Mouse (Mus musculus) hindbrain, embryonic 16.5 days (tissue): ENCODE measurements at regions not wholly inside any gene's neighbourhood (a gene's known extent, or its start where the extent isn't known, plus 50 kb on each side); places are given as distances from the start of the nearest gene placed in this dataset.
"Not testable (repeated sequence)": the region's sequence is repeated elsewhere in the genome, so short reads cannot be mapped to it uniquely, and the experiment has no call there.

Experiments used
- ATAC-seq: fragments of 200-750 bp; cut with Nextera tagmentation; 2 replicates; pipeline ENCODE4 v1.8.0; 2017; ENCODE audit warnings: moderate TSS enrichment, moderate library complexity
- H3K27ac ChIP-seq: fragments of 300-500 bp; sonication (generic); 2 replicates; pipeline ENCODE4 v1.5.1; 2014; ENCODE audit warnings: low read depth, mild to moderate bottlenecking, control low read depth, low read length, moderate library complexity
- H3K27me3 ChIP-seq: fragments of 300-500 bp; sonication (generic); replicated peaks from 2 replicates; pipeline ENCODE4 v1.6.1; 2014; ENCODE audit warnings: low read length; ENCODE audit not compliant: control insufficient read depth, insufficient read depth
- H3K36me3 ChIP-seq: fragments of 300-500 bp; sonication (generic); 2 replicates; pipeline ENCODE4 v1.6.1; 2014; ENCODE audit warnings: mild to moderate bottlenecking, low read length, moderate library complexity, mixed read lengths; ENCODE audit not compliant: control insufficient read depth, insufficient read depth
- H3K4me1 ChIP-seq: fragments of 300-500 bp; sonication (generic); 2 replicates; pipeline ENCODE4 v1.6.1; 2014; ENCODE audit warnings: low read depth, low read length; ENCODE audit not compliant: control insufficient read depth, insufficient read depth
- H3K4me2 ChIP-seq: fragments of 300-500 bp; sonication (generic); 2 replicates; pipeline ENCODE4 v1.6.1; 2014; ENCODE audit warnings: mild to moderate bottlenecking, low read length, control low read depth, moderate library complexity
- H3K4me3 ChIP-seq: fragments of 300-500 bp; sonication (generic); 2 replicates; pipeline ENCODE4 v1.5.1; 2014; ENCODE audit warnings: mild to moderate bottlenecking, low read length, control low read depth, moderate library complexity
- H3K9ac ChIP-seq: fragments of 300-500 bp; sonication (generic); 2 replicates; pipeline ENCODE4 v1.6.1; 2014; ENCODE audit warnings: low read depth, mild to moderate bottlenecking, control low read depth, low read length, moderate library complexity
- H3K9me3 ChIP-seq: fragments of 300-500 bp; sonication (generic); 2 replicates; pipeline ENCODE4 v1.6.1; 2014; ENCODE audit warnings: mild to moderate bottlenecking, low read length, moderate library complexity; ENCODE audit not compliant: control insufficient read depth
- WGBS: fragments of 180-500 bp; shearing (Covaris S2); extraction: QIAGEN DNeasy Blood & Tissue Kit; methylation state at CpG from one replicate; pipeline ENCODE4 v1.1.7; 2014; 5-methylcytosine and 5-hydroxymethylcytosine counted together

GRCm38 (mm10) chr2:43072964-43073619, 419.7 kb upstream of the Lrp1b start:
- Histone ChIP-seq H3K36me3 (no peaks in the 10 kb centered on the region), H3K27ac (no peak overlapping the region), H3K4me3 (no peak overlapping the region), H3K27me3 (no peaks in the 10 kb centered on the region), H3K4me1 (no peaks in the 10 kb centered on the region), H3K9ac (no peak overlapping the region), H3K9me3 (no peaks in the 10 kb centered on the region), H3K4me2 (no peak overlapping the region)
- peak; percentile 58; the same call in 1 of the 2 replicates for ATAC-seq
- 67% methylated on average over 8 of the region's 8 CpGs for WGBS

- 0 out of 2 replicates have a peak, but pooled peaks have one; percentile 68 for ATAC-seq
- Histone ChIP-seq H3K4me1 (no peaks in the 10 kb centered on the region), H3K4me2 (no peak overlapping the region), H3K27ac (no peak overlapping the region), H3K4me3 (no peak overlapping the region), H3K9me3 (no peaks in the 10 kb centered on the region), H3K9ac (no peak overlapping the region), H3K36me3 (no peaks in the 10 kb centered on the region), H3K27me3 (no peaks in the 10 kb centered on the region)
- WGBS: 81% methylated on average over 4 of the region's 4 CpGs
Observed at GRCm38 (mm10) chr2:43097560-43098233, 444.3 kb upstream of the Lrp1b start.

- WGBS: 75% methylated on average over 1 of the region's 1 CpGs
Observed at GRCm38 (mm10) chr2:43119862-43120261, 435.3 kb upstream of the Kynu start.

GRCm38 (mm10) chr2:43153574-43153973, 401.6 kb upstream of the Kynu start:
- Histone ChIP-seq H3K4me3 (no peak overlapping the region), H3K4me1 (no peaks in the 10 kb centered on the region), H3K36me3 (no peaks in the 10 kb centered on the region), H3K9ac (no peak overlapping the region), H3K4me2 (no peak overlapping the region), H3K27ac (no peak overlapping the region), H3K27me3 (no peaks in the 10 kb centered on the region), H3K9me3 (no peaks in the 10 kb centered on the region)
- no peak for ATAC-seq

More at GRCm38 (mm10) chr2:43119862-43120261, 435.3 kb upstream of the Kynu start:
- H3K9ac ChIP-seq: no peak overlapping the region
- H3K36me3 ChIP-seq: no peaks in the 10 kb centered on the region
- no peak overlapping the region for H3K4me2 ChIP-seq
- H3K4me1 ChIP-seq: no peaks in the 10 kb centered on the region
- ATAC-seq: no peak
- no peak overlapping the region for H3K27ac ChIP-seq
- H3K9me3 ChIP-seq: no peaks in the 10 kb centered on the region
- H3K4me3 ChIP-seq: no peak overlapping the region
- H3K27me3 ChIP-seq: no peaks in the 10 kb centered on the region

GRCm38 (mm10) chr2:43182105-43182504, 373.0 kb upstream of the Kynu start:
- no peaks in the 10 kb centered on the region for H3K36me3 ChIP-seq
- H3K9ac ChIP-seq: no peak overlapping the region
- no peaks in the 10 kb centered on the region for H3K27me3 ChIP-seq
- ATAC-seq: no peak
- no peak overlapping the region for H3K4me2 ChIP-seq
- no peaks in the 10 kb centered on the region for H3K9me3 ChIP-seq
- no peak overlapping the region for H3K4me3 ChIP-seq
- no peak overlapping the region for H3K27ac ChIP-seq
- no peaks in the 10 kb centered on the region for H3K4me1 ChIP-seq

GRCm38 (mm10) chr2:43195531-43195930, 359.6 kb upstream of the Kynu start:
- H3K27me3 ChIP-seq, H3K27ac ChIP-seq, H3K4me3 ChIP-seq, ATAC-seq, H3K9ac ChIP-seq, H3K4me1 ChIP-seq, H3K9me3 ChIP-seq, H3K4me2 ChIP-seq, H3K36me3 ChIP-seq: not testable (repeated sequence)
- WGBS: 97% methylated on average over 15 of the region's 15 CpGs

- Histone ChIP-seq H3K4me1 (no peaks in the 10 kb centered on the region), H3K4me2 (no peak overlapping the region), H3K27me3 (no peaks in the 10 kb centered on the region), H3K9me3 (no peaks in the 10 kb centered on the region), H3K9ac (no peak overlapping the region), H3K36me3 (no peaks in the 10 kb centered on the region), H3K4me3 (no peak overlapping the region), H3K27ac (no peak overlapping the region)
- ATAC-seq: peak; percentile 87
- 68% methylated on average over 3 of the region's 3 CpGs for WGBS
Observed at GRCm38 (mm10) chr2:43208223-43208622, 346.9 kb upstream of the Kynu start.

- no peaks in the 10 kb centered on the region for H3K9me3 ChIP-seq
- H3K4me3 ChIP-seq: no peak overlapping the region
- H3K36me3 ChIP-seq: no peaks in the 10 kb centered on the region
- no peaks in the 10 kb centered on the region for H3K4me1 ChIP-seq
- H3K27me3 ChIP-seq: no peaks in the 10 kb centered on the region
- no peak overlapping the region for H3K27ac ChIP-seq
- no peak overlapping the region for H3K9ac ChIP-seq
- no peak overlapping the region for H3K4me2 ChIP-seq
- WGBS: 74% methylated on average over 2 of the region's 2 CpGs
- ATAC-seq: no peak
Observed at GRCm38 (mm10) chr2:43213901-43214300, 341.2 kb upstream of the Kynu start.

- no peak for ATAC-seq
- Histone ChIP-seq H3K4me2 (no peak overlapping the region), H3K9ac (no peak overlapping the region), H3K4me1 (no peaks in the 10 kb centered on the region), H3K36me3 (no peaks in the 10 kb centered on the region), H3K9me3 (no peaks in the 10 kb centered on the region), H3K27me3 (no peaks in the 10 kb centered on the region), H3K4me3 (no peak overlapping the region), H3K27ac (no peak overlapping the region)
- 28% methylated on average over 1 of the region's 1 CpGs for WGBS
Observed at GRCm38 (mm10) chr2:43217119-43217518, 338.0 kb upstream of the Kynu start.
